ENCODE assay signal across 10 mouse cellular contexts in the genomic region with DNA sequence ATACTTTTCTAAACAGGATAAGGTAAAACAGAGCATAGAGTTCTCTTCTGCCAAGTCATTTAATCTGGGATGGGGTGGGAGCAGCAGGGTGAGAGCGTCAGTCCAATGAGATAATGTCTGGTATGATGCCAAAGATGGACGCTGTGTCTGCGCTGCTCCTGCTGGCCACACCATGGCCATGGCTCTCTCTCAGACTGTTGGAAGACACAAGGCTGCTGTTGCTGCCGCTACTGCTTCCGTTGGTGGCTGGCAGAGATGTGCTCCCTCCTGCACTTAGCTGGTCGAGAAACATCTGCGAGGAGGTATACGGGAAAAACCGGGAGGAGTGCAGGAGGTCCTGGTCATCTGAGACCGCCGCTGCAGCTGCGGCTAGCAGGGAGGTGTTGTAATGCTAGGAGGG. TPM values are rescaled to one million over a fixed set of nuclear protein-coding genes. Genes with fewer than 3 reads are reported as not detected.
DNase-seq lines count a peak whose midpoint lies in the region; ATAC-seq and TF ChIP-seq lines count a peak whose summit lies in the region.
"Had no signal": no experiment of that assay in that cellular context is flagged by ENCODE, and none has a peak within 500 bp of the region (broad histone marks: within the 10 kb centered on the region; RNA-seq: fewer than 3 reads in every experiment).

No protein-coding gene starts in this region.

- peak; percentile 19; the same call in 1 of the 2 replicates for TF ChIP-seq CTCF in liver, adult 2 months (IDR thresholded peaks at IDR 0.05; ENCODE audit: low read depth, low read length)
- TF ChIP-seq CTCF in gastrocnemius, adult 2 months (IDR thresholded peaks at IDR 0.05) = peak; percentile 29
- no peak for TF ChIP-seq CTCF in forebrain, postnatal 0 days (IDR thresholded peaks at IDR 0.05; ENCODE audit: low read depth)

- H3K27ac ChIP-seq in liver, adult 2 months (replicated peaks; ENCODE audit: insufficient read depth, low read depth, low read length) = no peak overlapping the region; the same call in 1 of the 2 replicates
- H3K27ac ChIP-seq in gastrocnemius, adult 2 months = peak overlapping the region; percentile 63
- no peak overlapping the region for H3K27ac ChIP-seq in stomach, embryonic 16.5 days (ENCODE audit: low read length)
- no peak overlapping the region for H3K27ac ChIP-seq in midbrain, embryonic 16.5 days (ENCODE audit: low read length)
- H3K27ac ChIP-seq in forebrain, postnatal 0 days (ENCODE audit: low read depth, low read length) = no peak overlapping the region
- H3K27ac ChIP-seq: embryonic facial prominence, embryonic 13.5 days had no signal

- H3K9ac ChIP-seq in liver, adult 2 months (ENCODE audit: low read depth, low read length) = no peak overlapping the region
- H3K9ac ChIP-seq in stomach, embryonic 16.5 days (ENCODE audit: low read length) = no peak overlapping the region
- H3K9ac ChIP-seq in midbrain, embryonic 16.5 days (ENCODE audit: low read depth, low read length) = no peak overlapping the region
- H3K9ac ChIP-seq in forebrain, postnatal 0 days = no peak overlapping the region
- H3K9ac ChIP-seq: liver, postnatal 0 days had no signal

- no peaks in the 10 kb centered on the region for H3K79me2 ChIP-seq in liver, adult 2 months (ENCODE audit: control insufficient read depth, insufficient read depth, low read length)

- H3K4me3 ChIP-seq in liver, adult 2 months (ENCODE audit: insufficient read depth, low read depth, low read length) = no peak overlapping the region
- H3K4me3 ChIP-seq in gastrocnemius, adult 2 months = peak overlapping the region; percentile 55
- H3K4me3 ChIP-seq in stomach, embryonic 16.5 days (replicated peaks; ENCODE audit: low read length) = no peak overlapping the region
- H3K4me3 ChIP-seq in midbrain, embryonic 16.5 days (ENCODE audit: low read depth, low read length) = no peak overlapping the region
- no peak overlapping the region for H3K4me3 ChIP-seq in forebrain, postnatal 0 days (ENCODE audit: low read depth, low read length)
- H3K4me3 ChIP-seq: embryonic facial prominence, embryonic 13.5 days had no signal

- no peaks in the 10 kb centered on the region for H3K4me1 ChIP-seq in liver, adult 2 months (ENCODE audit: control insufficient read depth, insufficient read depth, low read length)
- no peaks in the 10 kb centered on the region for H3K4me1 ChIP-seq in stomach, embryonic 16.5 days (ENCODE audit: control insufficient read depth, insufficient read depth, low read length)
- H3K4me1 ChIP-seq in midbrain, embryonic 16.5 days (ENCODE audit: control insufficient read depth, insufficient read depth, low read length) = no peaks in the 10 kb centered on the region
- H3K4me1 ChIP-seq in forebrain, postnatal 0 days (ENCODE audit: insufficient read depth) = no peaks in the 10 kb centered on the region
- H3K4me1 ChIP-seq: embryonic facial prominence, embryonic 13.5 days had no signal

- H3K4me2 ChIP-seq in stomach, embryonic 16.5 days (ENCODE audit: low read depth, low read length) = no peak overlapping the region
- no peak overlapping the region for H3K4me2 ChIP-seq in midbrain, embryonic 16.5 days (ENCODE audit: low read length)
- H3K4me2 ChIP-seq in forebrain, postnatal 0 days (ENCODE audit: low read depth) = no peak overlapping the region
- H3K4me2 ChIP-seq: embryonic facial prominence, embryonic 13.5 days had no signal

- no peak for DNase-seq in liver, adult 2 months (ENCODE audit: extremely low read depth, low read depth, low spot score)
- no peak for DNase-seq in liver
- DNase-seq in gastrocnemius, adult 2 months = peak; percentile 57
- peak; percentile 81 for DNase-seq in heart, postnatal 10 days
- DNase-seq in forebrain, postnatal 0 days = no peak
- DNase-seq in adrenal gland, postnatal 10 days = no peak
- DNase-seq: liver, postnatal 0 days had no signal

- ATAC-seq in stomach, embryonic 16.5 days (ENCODE audit: insufficient read depth, low FRiP score) = peak; percentile 44; the same call in 1 of the 2 replicates
- ATAC-seq in midbrain, embryonic 16.5 days = no peak
- ATAC-seq in forebrain, postnatal 0 days = no peak
- ATAC-seq: liver, postnatal 0 days had no signal

- H3K9me3 ChIP-seq in stomach, embryonic 16.5 days (replicated peaks; ENCODE audit: control insufficient read depth, low read length) = no peaks in the 10 kb centered on the region
- H3K9me3 ChIP-seq in midbrain, embryonic 16.5 days (replicated peaks; ENCODE audit: control insufficient read depth, low read length, poor library complexity, severe bottlenecking) = no peaks in the 10 kb centered on the region
- no peaks in the 10 kb centered on the region for H3K9me3 ChIP-seq in forebrain, postnatal 0 days (ENCODE audit: low read length)
- H3K9me3 ChIP-seq: embryonic facial prominence, embryonic 13.5 days had no signal

- peaks cover 37% of the 10 kb centered on the region for H3K36me3 ChIP-seq in liver, adult 2 months (ENCODE audit: control insufficient read depth, insufficient read depth, low read length)
- H3K36me3 ChIP-seq in stomach, embryonic 16.5 days (ENCODE audit: control insufficient read depth, insufficient read depth, low read length) = peaks cover 15% of the 10 kb centered on the region
- H3K36me3 ChIP-seq in midbrain, embryonic 16.5 days (ENCODE audit: control insufficient read depth, insufficient read depth, low read length) = peaks cover 14% of the 10 kb centered on the region
- H3K36me3 ChIP-seq in forebrain, postnatal 0 days (ENCODE audit: insufficient read depth) = peaks cover 42% of the 10 kb centered on the region

- intact Hi-C loops in gastrocnemius, adult 2 months (cut with DNase I) = no loop called here
- intact Hi-C loops in heart, postnatal 10 days (cut with DNase I) = loop anchor here (2.0 kb wide), 1 partner anchor 33 kb away; no protein-coding TSS in a partner anchor

- TF ChIP-seq POLR2A in liver, adult 2 months (IDR thresholded peaks at IDR 0.05; ENCODE audit: extremely low read depth, insufficient read depth, low read length) = no peak

- H3K27me3 ChIP-seq in liver, adult 2 months (ENCODE audit: control insufficient read depth, insufficient read depth, low read length) = no peaks in the 10 kb centered on the region
- no peaks in the 10 kb centered on the region for H3K27me3 ChIP-seq in stomach, embryonic 16.5 days (ENCODE audit: control insufficient read depth, insufficient read depth, low read length)
- no peaks in the 10 kb centered on the region for H3K27me3 ChIP-seq in midbrain, embryonic 16.5 days (ENCODE audit: control insufficient read depth, insufficient read depth, low read depth, low read length)
- H3K27me3 ChIP-seq in forebrain, postnatal 0 days (ENCODE audit: insufficient read depth, low read length) = no peaks in the 10 kb centered on the region
- H3K27me3 ChIP-seq: embryonic facial prominence, embryonic 13.5 days had no signal

- 77% methylated on average over 12 of the region's 12 CpGs for WGBS in liver, adult 2 months
- WGBS in stomach, embryonic 16.5 days = 66% methylated on average over 12 of the region's 12 CpGs
- WGBS in midbrain, embryonic 16.5 days = 86% methylated on average over 12 of the region's 12 CpGs
- WGBS in forebrain, postnatal 0 days = 83% methylated on average over 12 of the region's 12 CpGs

RNA-seq across cellular contexts. Expression of a gene that starts 24.0 kb away (rescaled TPM):
- total RNA-seq in liver, adult 2 months (2014; rRNA removed) = 0.54 and 3.4 TPM in 2 replicates
- polyA plus RNA-seq in liver, adult 2 months (2012; rRNA removed) = 0.46 and 1.8 TPM in 2 replicates
- total RNA-seq in gastrocnemius, adult 2 months (2021) = 1 to 10 TPM in 1 of 2 experiments, under 1 TPM in 1; 0.99 to 1.1 TPM
- total RNA-seq in heart, postnatal 10 days (2021) = 1 to 10 TPM; 1.8 to 2.2 TPM
- 44.3 and 47.7 TPM in 2 replicates for polyA plus RNA-seq in stomach, embryonic 16.5 days (2015; fragmentation: Nextera tagmentation; extraction: Ambion mirVana)
- polyA plus RNA-seq in midbrain, embryonic 16.5 days (2015; fragmentation: Nextera tagmentation; extraction: Ambion mirVana) = 10.7 and 11.2 TPM in 2 replicates
- 2.6 and 6.5 TPM in 2 replicates for total RNA-seq in forebrain, postnatal 0 days (2014; rRNA removed)
- 13.0 and 13.5 TPM in 2 replicates for polyA plus RNA-seq in forebrain, postnatal 0 days (2015; fragmentation: Nextera tagmentation; extraction: Ambion mirVana)
- total RNA-seq in adrenal gland, postnatal 10 days (2021) = 10 to 100 TPM; 12.2 to 13.7 TPM

RNA-seq across cellular contexts. Expression of a gene that starts 43.3 kb away (rescaled TPM):
- 1.2 and 2.3 TPM in 2 replicates for total RNA-seq in liver, adult 2 months (2014; rRNA removed)
- 4.6 and 9.1 TPM in 2 replicates for polyA plus RNA-seq in liver, adult 2 months (2012; rRNA removed)
- 10 to 100 TPM; 17.5 to 20.7 TPM for total RNA-seq in gastrocnemius, adult 2 months (2021)
- total RNA-seq in heart, postnatal 10 days (2021) = 10 to 100 TPM; 19.7 to 23.4 TPM
- polyA plus RNA-seq in stomach, embryonic 16.5 days (2015; fragmentation: Nextera tagmentation; extraction: Ambion mirVana) = 20.0 and 22.7 TPM in 2 replicates
- 4.1 and 5.1 TPM in 2 replicates for polyA plus RNA-seq in midbrain, embryonic 16.5 days (2015; fragmentation: Nextera tagmentation; extraction: Ambion mirVana)
- 9.2 and 9.7 TPM in 2 replicates for total RNA-seq in forebrain, postnatal 0 days (2014; rRNA removed)
- polyA plus RNA-seq in forebrain, postnatal 0 days (2015; fragmentation: Nextera tagmentation; extraction: Ambion mirVana) = 5.6 and 6.8 TPM in 2 replicates
- total RNA-seq in adrenal gland, postnatal 10 days (2021) = 10 to 100 TPM; 18.2 to 24.4 TPM

Comparison
In these comparisons a context has a peak if more than half of its experiments do, and no peak if none do; other contexts are left out.
1. DNase-seq: peak in gastrocnemius, adult 2 months (single experiment) and heart, postnatal 10 days (2 of 2); none in liver, adult 2 months (single experiment), liver (single experiment), forebrain, postnatal 0 days (single experiment) and adrenal gland, postnatal 10 days (single experiment).